Mouse (Mus musculus): ENCODE results near the gene Cenpo.
A peak's percentile ranks its signal among the peaks of the same experiment; 100 is the strongest.
"Not testable (repeated sequence)": the region's sequence is repeated elsewhere in the genome, so short reads cannot be mapped to it uniquely, and the experiment has no call there.

The Cenpo gene

GRCm38 (mm10) chr12:4233572-4234508 is at the start of gene Cenpo, which contains the start of gene Ptrhd1:
Gene Cenpo (minus strand): TSS chr12:4234294.
Gene Ptrhd1 (plus strand): TSS chr12:4234027.
- no peaks in the 10 kb centered on the region for H3K36me3 ChIP-seq (ENCODE audit: control insufficient read depth, insufficient read depth, low read length, poor library complexity, severe bottlenecking)
- H3K27me3 ChIP-seq (ENCODE audit: control insufficient read depth, insufficient read depth, low read length, poor library complexity, severe bottlenecking), result no peaks in the 10 kb centered on the region
- DNase-seq (ENCODE audit: low read depth, low spot score), result peak; percentile 97

DNA sequence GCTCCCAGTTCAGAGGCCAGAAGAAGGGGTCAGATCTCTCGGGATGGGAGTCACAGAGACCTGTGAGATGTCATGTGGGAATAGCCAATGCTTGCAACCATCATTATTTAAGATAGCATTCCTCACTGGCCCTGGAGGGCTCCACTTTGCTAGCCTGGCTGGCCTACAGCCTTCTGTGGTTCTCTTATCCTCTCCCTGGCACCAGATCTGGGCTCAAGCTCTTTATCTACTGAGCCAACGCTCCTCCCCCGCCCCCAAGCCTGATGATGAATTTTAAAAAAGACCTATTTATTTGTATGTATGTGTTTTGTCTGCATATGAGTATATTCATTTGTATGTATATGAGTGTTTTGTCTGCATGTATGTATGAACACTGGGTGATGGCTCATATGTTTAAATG is 45.8 kb upstream of the Cenpo start:
- H3K27me3 ChIP-seq (ENCODE audit: control insufficient read depth, insufficient read depth, low read length, poor library complexity, severe bottlenecking), result no peaks in the 10 kb centered on the region
- no peak for DNase-seq (ENCODE audit: low read depth, low spot score)
- H3K36me3 ChIP-seq (ENCODE audit: control insufficient read depth, insufficient read depth, low read length, poor library complexity, severe bottlenecking), result peaks cover 2% of the 10 kb centered on the region; the same call in 1 of the 2 replicates

GRCm38 (mm10) chr12:4278978-4279755 is 45.1 kb upstream of the Cenpo start:
- DNase-seq (ENCODE audit: low read depth, low spot score), result peak; percentile 74
- H3K36me3 ChIP-seq (ENCODE audit: control insufficient read depth, insufficient read depth, low read length, poor library complexity, severe bottlenecking), result peaks cover 4% of the 10 kb centered on the region; the same call in 1 of the 2 replicates
- H3K27me3 ChIP-seq (ENCODE audit: control insufficient read depth, insufficient read depth, low read length, poor library complexity, severe bottlenecking), result no peaks in the 10 kb centered on the region

DNA sequence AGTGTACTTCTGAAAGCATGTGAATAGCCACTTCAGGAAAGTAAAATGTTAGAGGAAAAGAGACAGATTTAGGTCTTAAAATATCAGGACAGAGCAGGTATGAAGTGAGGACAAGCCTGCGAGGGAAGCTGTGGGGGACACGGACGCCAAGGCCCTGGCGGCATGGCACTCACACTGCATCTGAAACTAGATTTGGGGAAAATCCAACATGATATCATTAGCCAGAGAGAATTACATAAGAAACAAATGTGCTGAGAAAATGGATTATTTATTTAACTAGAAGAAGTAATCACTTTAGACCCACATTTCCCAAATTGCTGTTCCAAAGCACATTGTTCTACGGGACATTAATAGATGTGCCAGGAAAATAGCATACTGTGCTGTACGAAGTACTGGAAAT is 37.0 kb upstream of the Cenpo start:
- Histone ChIP-seq H3K27me3 (ENCODE audit: control insufficient read depth, insufficient read depth, low read length, poor library complexity, severe bottlenecking) (no peaks in the 10 kb centered on the region), H3K36me3 (ENCODE audit: control insufficient read depth, insufficient read depth, low read length, poor library complexity, severe bottlenecking) (peaks cover 13% of the 10 kb centered on the region)
- DNase-seq (ENCODE audit: low read depth, low spot score), result no peak

- no peak for DNase-seq (ENCODE audit: low read depth, low spot score)
- Histone ChIP-seq H3K27me3 (ENCODE audit: control insufficient read depth, insufficient read depth, low read length, poor library complexity, severe bottlenecking) (no peaks in the 10 kb centered on the region), H3K36me3 (ENCODE audit: control insufficient read depth, insufficient read depth, low read length, poor library complexity, severe bottlenecking) (peaks cover 12% of the 10 kb centered on the region)
Observed at GRCm38 (mm10) chr12:4267765-4268164, 33.7 kb upstream of the Cenpo start.

DNA sequence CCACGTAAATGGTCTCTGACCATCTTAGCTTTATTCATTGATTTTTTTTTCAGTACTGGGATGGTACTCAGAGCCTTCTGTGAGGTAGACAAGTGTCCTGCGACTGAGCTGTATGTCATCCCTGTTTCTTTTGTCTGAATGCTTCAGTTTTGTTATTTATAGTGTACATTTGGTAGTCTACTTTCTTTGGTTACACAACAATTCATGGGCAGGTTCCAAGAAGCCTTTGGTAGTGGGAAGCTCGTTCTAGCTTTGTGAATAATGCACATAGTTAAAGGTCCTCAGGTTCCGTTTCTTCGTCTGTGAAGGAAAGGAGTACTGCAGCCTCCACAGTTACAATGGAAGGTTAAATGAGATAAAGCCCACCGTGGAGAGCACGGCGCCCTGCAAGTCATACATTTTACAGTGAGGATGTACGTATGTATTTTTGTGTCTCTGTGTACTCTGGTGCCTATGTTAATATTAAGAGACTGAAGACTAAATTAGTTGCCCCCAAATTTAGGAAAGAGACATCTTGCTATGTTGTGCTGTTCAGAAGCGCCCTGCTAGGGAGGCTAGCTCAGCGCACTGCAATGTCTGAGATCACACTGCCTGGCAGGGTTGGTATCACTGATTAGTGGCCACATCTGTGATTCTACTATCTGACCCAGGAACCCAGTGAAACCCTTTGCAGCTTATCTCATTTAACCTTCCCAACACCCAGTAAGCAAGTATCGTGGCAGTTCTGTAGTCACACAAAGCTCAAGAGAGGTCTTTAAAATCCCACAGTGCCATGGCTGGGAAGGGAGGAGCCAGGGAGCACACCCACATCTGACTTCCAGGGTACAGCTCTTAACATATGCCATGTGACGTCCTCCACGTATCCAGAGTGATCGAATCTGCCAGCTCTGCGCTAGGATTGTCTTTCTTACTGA is 18.9 kb upstream of the Cenpo start:
- no peak for DNase-seq (ENCODE audit: low read depth, low spot score)
- Histone ChIP-seq H3K27me3 (ENCODE audit: control insufficient read depth, insufficient read depth, low read length, poor library complexity, severe bottlenecking) (no peaks in the 10 kb centered on the region), H3K36me3 (ENCODE audit: control insufficient read depth, insufficient read depth, low read length, poor library complexity, severe bottlenecking) (peaks cover 5% of the 10 kb centered on the region; the same call in 1 of the 2 replicates)

GRCm38 (mm10) chr12:4249786-4250185 is 15.7 kb upstream of the Cenpo start:
- Histone ChIP-seq H3K27me3 (ENCODE audit: control insufficient read depth, insufficient read depth, low read length, poor library complexity, severe bottlenecking) (no peaks in the 10 kb centered on the region), H3K36me3 (ENCODE audit: control insufficient read depth, insufficient read depth, low read length, poor library complexity, severe bottlenecking) (peaks cover 14% of the 10 kb centered on the region; the same call in 1 of the 2 replicates)
- DNase-seq (ENCODE audit: low read depth, low spot score), result no peak

- no peak for DNase-seq (ENCODE audit: low read depth, low spot score)
- H3K36me3 ChIP-seq (ENCODE audit: control insufficient read depth, insufficient read depth, low read length, poor library complexity, severe bottlenecking), result peaks cover 11% of the 10 kb centered on the region; the same call in 1 of the 2 replicates
- no peaks in the 10 kb centered on the region for H3K27me3 ChIP-seq (ENCODE audit: control insufficient read depth, insufficient read depth, low read length, poor library complexity, severe bottlenecking)
Observed at GRCm38 (mm10) chr12:4245742-4246141, 11.6 kb upstream of the Cenpo start.

DNA sequence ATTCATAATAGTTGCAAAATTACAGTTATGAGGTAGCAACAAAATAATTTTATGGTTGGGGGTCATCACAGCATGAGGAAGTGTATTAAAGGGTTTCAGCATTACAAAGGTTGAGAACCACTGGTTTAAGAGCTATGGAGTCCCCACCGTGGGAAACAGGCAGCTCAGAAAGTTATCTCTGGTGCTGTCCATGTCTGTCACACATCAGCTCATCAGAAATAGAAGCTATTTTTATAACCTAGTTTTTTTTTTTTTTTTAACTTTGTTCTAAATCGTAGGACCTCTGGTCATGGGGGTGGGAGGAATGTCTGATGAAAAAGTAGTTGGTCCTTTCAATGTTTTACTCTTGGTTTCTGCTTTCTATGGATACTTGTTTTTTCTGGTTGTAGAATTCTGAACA is 9.7 kb upstream of the Cenpo start:
- no peak for DNase-seq (ENCODE audit: low read depth, low spot score)
- H3K36me3 ChIP-seq (ENCODE audit: control insufficient read depth, insufficient read depth, low read length, poor library complexity, severe bottlenecking), result peaks cover 9% of the 10 kb centered on the region; the same call in 1 of the 2 replicates
- H3K27me3 ChIP-seq (ENCODE audit: control insufficient read depth, insufficient read depth, low read length, poor library complexity, severe bottlenecking), result no peaks in the 10 kb centered on the region

DNA sequence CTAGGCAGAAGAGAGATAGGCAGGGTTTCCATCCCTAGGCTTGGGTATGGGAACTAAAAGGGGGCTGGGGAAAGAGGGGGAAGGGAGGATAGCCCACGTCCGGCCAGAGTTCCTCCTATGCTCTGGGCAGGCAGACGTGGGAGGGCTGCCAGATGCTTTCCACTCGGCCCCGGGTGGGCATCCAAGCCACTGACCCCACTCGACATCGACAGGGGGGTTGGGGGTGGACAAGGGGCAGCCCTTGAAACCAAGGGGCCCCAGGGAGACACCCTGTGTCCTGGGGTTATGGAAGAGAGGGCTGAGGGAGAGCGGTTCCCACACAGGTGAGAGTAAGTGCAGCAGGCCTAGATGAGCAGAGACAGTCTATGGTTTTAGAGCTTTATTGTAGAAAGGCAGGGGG is 6.2 kb upstream of the Cenpo start:
- H3K36me3 ChIP-seq (ENCODE audit: control insufficient read depth, insufficient read depth, low read length, poor library complexity, severe bottlenecking); DNase-seq (ENCODE audit: low read depth, low spot score); H3K27me3 ChIP-seq (ENCODE audit: control insufficient read depth, insufficient read depth, low read length, poor library complexity, severe bottlenecking): not testable (repeated sequence)

- Histone ChIP-seq H3K36me3 (ENCODE audit: control insufficient read depth, insufficient read depth, low read length, poor library complexity, severe bottlenecking) (no peaks in the 10 kb centered on the region), H3K27me3 (ENCODE audit: control insufficient read depth, insufficient read depth, low read length, poor library complexity, severe bottlenecking) (no peaks in the 10 kb centered on the region)
- no peak for DNase-seq (ENCODE audit: low read depth, low spot score)
Observed at GRCm38 (mm10) chr12:4237481-4237880, 3.4 kb upstream of the Cenpo start.

DNA sequence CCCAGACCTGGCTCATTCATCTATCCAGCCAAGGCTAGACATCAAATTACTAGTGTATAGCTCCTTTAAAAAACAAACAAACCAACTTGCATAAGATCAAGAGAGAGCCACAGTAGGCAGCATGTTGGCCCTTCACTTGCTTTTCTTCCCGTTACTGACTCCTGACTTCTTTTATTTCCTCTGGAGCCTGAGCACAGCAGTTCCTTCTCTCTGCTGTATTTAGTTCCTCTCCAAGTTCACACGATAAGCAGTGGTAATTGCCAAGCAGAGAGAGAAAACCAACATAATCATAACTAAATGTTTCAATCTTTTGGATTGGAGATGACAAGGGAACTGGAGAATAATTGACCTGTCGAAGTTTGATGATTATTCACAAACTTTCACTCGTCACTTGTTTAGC is 1.3 kb downstream of the Cenpo start:
- Histone ChIP-seq H3K27me3 (ENCODE audit: control insufficient read depth, insufficient read depth, low read length, poor library complexity, severe bottlenecking) (no peaks in the 10 kb centered on the region), H3K36me3 (ENCODE audit: control insufficient read depth, insufficient read depth, low read length, poor library complexity, severe bottlenecking) (peaks cover 3% of the 10 kb centered on the region)
- DNase-seq (ENCODE audit: low read depth, low spot score), result no peak

- Histone ChIP-seq H3K27me3 (ENCODE audit: control insufficient read depth, insufficient read depth, low read length, poor library complexity, severe bottlenecking) (no peaks in the 10 kb centered on the region), H3K36me3 (ENCODE audit: control insufficient read depth, insufficient read depth, low read length, poor library complexity, severe bottlenecking) (peaks cover 3% of the 10 kb centered on the region)
- no peak for DNase-seq (ENCODE audit: low read depth, low spot score)
Observed at GRCm38 (mm10) chr12:4230156-4230555, 3.9 kb downstream of the Cenpo start.

DNA sequence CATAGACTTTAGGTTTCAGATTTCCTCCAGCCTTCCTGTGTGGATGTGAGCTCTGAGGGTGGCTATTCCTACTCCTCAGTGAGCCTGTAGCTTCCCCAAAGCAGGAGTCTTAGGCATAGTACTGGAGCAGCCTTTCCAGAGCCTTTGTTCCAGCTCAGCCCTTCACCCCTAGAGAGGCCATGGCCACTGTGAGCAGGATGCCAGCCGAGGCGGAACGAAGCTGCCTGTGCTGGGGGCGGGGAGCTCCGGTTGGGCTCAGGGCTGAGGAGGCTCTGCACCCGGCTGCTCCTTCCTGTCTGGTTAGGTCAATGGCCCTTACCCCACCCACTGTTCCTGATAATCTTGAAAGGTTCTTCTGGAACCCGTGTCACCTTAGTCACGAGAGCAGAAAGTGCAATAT is 21.2 kb downstream of the Cenpo start:
- no peak for DNase-seq (ENCODE audit: low read depth, low spot score)
- Histone ChIP-seq H3K36me3 (ENCODE audit: control insufficient read depth, insufficient read depth, low read length, poor library complexity, severe bottlenecking) (peaks cover 2% of the 10 kb centered on the region), H3K27me3 (ENCODE audit: control insufficient read depth, insufficient read depth, low read length, poor library complexity, severe bottlenecking) (no peaks in the 10 kb centered on the region)

Data from splenic B cell, adult 2 months (primary cell).